Mouse (Mus musculus) MEL-GATA-1-ER (cell line): ENCODE data around the gene Hspb6.

Source experiments
- DNase-seq: peaks from one replicate; pipeline ENCODE4 v3.0.0-alpha.2; 2012; ENCODE audit warnings: low read depth; ENCODE audit errors: extremely low read depth

The Hspb6 gene

DNA sequence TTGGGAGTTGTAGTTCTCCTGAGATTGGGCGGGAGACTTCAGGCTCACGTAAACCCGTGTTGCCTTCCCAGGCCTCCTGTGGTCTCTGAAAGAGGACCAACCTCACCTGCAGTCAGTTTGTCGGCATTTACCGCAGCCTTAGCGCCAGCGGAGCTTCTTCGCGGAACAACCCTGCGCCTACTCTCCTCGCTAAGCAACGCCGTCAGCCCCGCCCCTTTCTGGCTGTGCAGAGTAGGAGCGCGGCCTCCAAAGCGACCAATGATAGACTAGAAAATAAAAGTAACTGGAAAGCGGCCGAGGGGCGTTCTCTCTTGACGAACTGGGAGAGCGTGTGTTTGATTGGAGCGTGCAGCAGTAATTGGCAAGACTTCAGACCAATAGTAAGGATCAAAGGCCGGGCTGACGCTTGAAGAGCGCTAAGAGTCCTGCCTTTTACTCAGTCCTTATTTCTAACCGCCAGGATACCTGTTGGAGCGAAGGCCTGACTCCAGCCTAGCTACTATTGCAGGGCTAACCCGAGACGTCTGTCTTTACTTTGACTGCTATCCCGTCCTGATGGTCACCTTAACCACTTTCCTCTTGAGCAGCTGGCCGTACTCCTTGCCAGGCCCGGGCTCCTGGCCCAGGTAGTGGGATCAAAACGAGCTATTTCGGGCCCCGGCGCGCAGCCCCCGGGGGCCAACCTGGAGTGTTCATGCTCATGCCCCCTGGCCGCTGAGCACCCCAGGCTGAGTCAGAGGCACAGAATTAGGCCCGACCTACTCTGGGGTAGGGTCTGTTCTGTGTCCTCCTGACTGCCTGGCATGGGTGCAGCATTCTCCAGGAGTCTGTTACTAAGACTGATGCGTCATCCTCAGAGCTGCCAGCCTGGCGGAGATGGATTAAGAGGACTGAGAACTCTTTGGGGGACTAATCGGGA, at the start of gene Hspb6, which contains the start of gene Proser3:
TSS of gene Hspb6 (plus strand) at position 77 of the 919 bp plus-strand sequence.
TSS of gene Proser3 (minus strand) at position 198 of the 919 bp plus-strand sequence.
- DNase-seq: peak; percentile 99

DNA sequence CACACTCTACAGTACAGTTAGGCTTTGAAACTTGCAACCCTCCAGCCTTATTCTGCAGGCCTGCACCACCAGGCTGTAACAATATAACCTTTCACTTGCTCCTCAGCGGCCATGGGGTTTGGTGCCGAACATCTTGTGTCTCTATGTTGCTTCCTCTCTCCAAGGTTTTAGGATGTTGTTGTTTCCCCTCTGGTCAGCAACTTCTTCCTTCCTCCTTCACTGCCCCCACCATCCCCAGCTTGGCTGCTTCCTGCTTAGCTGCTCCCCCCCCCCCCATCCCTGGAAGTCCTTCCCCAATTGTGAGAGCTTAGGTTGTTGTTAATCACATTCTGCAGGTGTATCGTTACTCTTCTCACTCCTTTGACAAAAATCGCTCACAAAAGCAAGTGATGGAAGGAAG, 43.9 kb upstream of the Hspb6 start:
- DNase-seq: no peak

DNA sequence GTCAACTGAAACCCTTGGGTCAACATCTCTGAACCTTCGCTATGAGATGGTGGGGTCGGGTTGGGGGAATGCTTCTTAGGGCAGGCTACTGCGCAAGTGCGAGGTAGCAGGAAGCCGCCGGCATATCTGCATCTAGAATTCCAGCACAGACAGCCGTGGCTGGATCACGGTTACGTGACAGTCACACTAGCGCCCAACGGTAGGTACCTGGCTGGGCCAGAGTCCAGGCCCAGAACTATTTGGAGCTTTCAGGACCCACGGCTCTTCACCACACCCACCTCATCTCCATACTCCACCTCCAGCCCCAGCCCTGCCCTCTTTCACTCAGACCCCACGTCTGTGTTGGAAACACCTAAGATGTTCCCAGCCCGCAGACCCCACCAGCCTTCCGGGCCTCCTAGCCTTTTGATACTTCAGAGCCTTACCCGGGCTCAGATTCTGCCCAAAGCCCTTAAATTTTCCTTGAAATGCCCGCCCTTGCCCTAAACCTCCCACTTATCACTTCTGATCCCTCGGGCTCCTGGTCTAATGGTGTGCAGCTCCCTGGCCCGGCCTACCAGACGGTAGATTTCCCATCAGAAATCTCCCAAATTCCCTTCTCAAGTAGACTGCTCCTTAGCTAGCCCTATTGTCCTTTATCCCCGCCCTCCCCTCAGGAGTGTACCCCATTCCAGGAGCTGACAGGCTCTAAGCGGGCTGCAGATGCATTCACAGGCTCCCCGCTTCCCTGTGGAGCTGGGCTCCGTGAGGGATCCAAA, 36.8 kb upstream of the Hspb6 start:
- no peak for DNase-seq

DNA sequence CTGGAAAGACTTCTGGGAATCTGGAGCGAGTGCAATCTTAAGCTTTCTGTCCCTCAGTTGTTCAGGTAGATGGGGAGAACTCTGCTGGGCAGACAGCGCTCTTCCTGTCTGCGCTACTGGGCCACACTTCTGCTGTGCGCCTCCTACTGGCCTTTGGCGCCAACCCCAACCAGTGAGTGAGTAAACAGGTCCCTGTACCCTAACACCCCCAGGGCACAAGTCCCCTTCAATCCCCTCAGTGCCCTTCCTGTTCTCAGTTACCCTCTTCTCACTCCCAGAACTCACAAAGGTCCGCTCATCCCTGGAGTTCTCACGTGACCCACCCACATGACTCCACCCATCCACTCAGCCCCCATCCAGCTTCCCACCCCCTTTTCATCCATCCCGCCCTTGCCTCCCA, 33.7 kb upstream of the Hspb6 start:
- no peak for DNase-seq

DNA sequence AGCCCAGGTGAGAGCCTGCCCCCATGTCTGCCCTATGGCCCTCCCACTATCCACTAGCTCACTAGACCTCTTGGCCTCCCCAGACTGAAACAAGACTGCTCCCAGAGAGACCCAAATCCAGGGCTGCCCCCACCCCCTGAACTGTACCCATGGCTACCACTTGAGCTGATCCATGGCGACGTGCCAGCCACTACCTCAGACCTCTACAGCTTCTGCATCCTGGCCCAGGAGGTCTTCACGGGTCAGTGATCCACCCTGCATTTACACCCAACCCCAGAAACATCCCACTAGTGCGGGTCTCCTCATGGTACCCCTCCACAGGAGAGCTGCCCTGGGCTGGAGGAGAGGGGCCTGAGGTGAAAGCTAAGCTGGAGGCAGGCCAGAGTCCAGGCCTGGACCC, 31.6 kb upstream of the Hspb6 start:
- no peak for DNase-seq

DNA sequence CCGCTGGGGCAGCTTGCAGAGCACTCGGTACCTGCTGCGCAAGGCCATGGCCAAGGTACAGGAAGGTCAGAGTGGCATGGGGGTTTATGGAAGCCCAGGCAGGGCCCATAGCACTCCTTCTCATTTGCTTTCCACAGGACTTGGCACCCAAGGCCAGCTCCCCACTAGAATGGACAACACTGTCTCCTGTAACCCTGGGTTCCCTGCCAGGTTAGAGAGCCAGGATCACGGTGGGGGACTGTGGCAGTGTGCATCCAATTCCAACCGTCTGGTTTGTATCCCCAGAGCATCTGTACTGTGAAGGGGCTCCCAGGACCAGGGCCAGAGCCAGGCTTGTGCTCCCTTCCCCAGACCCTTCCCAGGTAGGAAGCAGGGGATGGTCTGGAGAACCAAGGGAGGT, 31.1 kb upstream of the Hspb6 start:
- DNase-seq: no peak

DNA sequence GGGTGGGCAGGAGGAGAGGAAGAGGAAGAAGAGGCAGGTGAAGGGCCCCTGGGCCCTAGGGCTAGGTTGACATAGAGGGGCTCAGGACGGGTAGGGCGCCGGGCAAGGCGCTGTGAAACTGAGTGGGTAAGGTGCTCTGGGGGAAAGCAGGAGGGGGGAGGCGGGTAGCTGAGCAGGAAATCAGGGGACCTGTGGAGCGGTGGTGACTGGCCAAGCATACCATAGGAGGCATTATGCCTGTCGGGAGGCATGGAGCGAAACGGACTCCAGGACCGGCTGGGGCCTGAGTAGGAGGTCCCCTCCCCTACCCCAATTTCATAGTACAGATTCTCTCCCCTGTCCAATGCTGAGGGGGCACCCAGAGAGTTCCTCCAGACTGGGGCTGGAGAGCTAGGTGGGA, 29.1 kb upstream of the Hspb6 start:
- no peak for DNase-seq

DNA sequence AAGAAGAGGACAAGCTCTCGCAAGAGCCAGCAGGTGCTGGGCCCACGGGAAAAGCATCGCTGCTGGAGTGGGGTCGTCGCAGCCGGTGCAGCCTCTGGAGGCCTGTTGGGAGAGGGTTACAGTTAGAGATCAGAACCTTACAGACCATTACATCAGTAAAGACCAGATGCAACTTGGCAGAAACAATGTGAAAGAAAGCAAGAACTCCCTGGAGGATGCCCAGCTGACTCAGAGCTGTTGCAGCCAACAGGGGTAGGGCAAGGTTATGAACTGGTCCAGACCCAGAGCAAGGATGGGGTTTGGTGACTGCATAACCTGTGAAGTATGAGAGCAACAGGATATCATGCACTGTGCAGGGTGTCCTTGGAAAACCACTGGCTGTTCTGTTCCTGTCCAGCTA, 27.5 kb upstream of the Hspb6 start:
- DNase-seq: no peak

DNA sequence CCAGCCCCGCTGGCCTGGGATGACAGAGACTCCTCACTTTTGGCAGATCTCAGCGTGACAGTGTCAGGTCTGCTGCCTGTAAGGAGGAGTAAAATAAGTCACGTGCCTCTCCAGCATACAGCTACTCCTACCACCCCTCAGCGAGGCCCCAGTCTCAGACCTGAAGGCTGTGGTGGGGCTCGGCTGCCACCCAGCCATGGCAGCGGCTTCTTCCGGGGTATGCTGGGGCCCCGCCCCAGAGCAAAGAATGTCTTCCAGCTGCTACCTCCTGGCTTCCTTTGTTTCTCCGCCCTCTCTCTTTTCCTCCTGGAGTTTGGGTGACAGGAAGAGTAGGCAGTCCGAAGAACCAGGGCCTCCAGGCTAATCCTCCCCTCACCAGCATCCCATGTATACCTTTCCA, 26.0 kb upstream of the Hspb6 start:
- no peak for DNase-seq

DNA sequence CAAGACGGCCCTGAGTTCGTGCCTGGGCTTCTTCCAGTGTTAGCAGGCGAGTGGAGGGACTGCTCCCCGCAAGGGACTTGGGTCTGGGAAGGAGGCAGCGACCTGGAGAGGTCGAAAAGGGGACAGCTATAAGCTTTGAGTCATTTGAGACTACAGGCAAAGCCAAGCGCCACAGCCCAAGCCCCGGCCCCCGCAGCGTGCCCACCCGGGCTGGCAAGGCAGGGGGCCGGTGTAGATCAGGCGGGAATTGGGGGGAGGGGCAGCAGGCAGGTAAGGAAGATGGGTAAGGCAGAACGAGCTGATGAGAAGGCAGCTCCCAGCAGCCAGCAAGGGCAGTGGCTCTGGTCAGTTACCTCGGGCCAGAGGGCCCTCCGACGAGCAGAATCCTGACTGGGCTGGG, 25.6 kb upstream of the Hspb6 start:
- DNase-seq: no peak

DNA sequence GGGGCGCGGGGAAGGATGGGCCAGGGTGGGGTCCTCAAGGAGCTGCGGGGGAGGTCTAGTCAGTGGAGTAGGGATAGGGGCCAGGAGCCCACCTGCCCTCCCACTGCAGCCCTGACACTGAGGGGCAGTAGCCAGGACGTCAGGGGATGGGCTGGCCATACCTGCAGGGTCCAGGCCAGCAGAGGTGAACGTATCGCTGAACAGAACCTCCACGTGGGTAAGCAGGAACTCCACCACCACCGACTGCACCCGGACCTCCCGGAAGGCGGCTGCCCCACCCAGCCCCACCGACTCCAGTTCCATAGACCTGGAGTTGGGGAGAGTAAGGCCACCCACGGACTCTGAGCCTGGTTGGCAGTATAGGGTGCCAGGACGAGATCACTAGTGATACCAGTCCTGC, 25.0 kb upstream of the Hspb6 start:
- no peak for DNase-seq

DNA sequence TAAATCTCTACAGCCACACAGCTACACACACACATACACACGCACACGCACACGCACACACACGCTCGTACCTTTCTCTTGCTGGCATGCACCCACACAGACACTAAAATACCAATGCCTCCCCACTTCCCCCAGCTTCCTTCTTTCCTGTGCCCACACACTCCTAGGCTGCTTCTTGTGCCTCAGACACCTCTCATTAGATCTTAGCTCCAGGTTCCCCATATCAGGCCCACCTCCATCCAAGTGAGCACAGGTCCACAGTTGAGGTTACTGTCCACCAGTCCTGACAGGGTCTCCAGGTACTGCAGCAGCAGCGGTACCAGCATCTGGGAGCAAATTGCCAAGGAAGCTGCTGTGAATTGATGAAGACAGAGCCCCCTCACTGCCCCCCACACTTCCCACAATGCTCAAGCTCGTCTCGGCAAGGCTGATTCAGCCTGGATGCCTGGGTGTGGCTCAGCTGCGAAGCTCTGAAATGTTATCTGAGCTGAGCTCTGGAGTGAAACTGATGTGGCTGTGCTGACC, 20.6 kb upstream of the Hspb6 start:
- no peak for DNase-seq

DNA sequence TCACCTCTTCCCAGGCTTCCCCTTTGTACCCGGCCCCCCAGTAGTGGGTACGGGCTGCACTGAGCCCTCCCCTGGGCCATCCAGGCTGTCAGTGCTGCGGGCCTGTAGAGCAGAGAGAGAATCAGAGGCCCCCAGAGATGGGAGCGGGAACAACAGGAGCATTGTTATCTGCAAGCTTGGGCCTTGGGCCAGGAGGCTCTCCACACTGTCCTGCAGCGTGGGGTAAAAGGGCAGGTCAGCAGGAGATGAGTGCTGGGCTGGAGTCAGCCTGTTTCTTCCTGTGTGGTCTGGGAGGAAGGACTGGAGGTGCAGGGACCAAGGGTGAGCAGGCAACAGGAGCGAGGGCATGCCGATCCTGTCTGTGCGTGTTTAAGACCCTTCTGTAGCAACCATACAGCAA, 19.0 kb upstream of the Hspb6 start:
- DNase-seq: no peak

DNA sequence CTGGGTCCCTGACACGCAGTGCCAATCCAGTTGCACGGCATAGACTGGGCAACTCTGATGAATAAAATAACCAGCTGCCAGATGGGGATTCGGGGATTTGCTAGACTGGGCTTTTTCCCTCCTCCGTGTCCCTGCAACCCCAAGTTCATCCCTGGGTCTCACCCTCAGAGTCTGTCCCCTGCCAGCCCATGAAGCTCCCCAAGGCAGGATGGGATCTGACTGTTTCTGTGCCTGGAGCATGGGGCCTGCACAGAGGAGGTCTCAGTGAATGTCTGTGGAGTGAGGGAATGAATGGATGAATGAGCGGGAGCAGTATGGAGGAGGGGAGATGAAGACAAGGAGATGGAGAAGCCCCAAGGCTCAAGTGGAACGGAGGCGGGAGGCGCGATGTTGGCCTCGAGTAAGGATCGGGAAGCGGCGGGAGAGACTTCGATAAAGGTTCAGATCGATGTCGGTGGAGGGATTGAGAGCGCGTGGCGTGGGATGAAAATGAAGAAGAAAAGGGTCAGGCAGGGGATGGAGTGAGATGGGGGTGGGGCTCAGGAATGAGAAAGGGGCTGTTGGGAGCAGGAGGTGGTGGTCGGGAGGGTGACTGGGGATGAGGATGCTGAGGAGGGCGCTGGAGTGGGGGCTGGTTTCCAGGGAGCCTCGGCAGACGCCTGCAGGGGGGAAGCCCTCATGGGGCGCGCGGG, 17.9 kb upstream of the Hspb6 start:
- no peak for DNase-seq

DNA sequence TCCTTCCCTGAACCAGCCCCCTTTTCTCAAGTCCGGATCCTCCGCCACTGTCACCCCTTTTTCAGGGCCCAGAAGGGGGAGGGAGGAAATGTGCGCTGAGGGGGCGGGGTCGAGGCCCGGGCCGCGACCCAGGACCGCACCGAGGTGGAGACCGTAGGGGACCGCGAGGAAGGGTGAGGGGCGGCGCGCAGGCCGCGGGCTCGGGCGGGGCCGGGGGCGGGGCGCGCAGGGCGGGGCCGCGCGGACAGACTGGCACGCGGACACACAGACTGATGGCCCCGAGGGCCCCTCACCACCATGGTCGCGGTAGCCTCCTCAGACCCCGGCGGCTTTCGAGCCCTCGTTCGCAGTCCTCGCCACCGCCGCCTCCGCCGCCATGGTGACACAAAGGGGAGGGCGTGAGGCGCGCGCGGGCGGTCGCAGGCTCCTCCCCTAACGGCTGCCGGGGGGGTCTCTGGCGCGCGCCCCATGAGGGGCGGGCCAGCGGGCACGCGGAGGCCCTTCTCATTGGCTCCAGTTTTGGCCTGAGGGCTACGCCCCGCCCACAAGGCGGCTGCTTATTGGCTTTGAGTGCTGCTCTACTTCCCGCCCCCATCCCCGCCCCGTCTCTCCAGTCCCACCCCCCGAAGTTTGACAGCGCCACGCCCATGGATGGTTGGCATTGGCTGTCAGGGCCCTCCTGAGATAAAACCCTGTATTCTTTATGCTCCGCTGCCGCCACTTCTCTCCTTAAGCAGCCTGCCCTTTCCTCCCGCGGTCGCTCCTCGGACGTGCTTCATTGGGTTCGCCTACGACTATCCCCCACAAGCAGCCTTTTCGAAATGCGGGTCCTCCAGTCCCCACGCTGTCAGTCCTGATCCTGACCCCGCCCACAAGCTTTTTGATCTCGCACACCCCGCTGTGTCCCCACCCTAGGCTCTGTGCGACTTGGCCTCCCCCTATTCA, 17.1 kb upstream of the Hspb6 start, which contains the start of gene Arhgap33:
TSS of gene Arhgap33 (minus strand) at position 428 of the 945 bp plus-strand sequence.
- DNase-seq: peak; percentile 85

DNA sequence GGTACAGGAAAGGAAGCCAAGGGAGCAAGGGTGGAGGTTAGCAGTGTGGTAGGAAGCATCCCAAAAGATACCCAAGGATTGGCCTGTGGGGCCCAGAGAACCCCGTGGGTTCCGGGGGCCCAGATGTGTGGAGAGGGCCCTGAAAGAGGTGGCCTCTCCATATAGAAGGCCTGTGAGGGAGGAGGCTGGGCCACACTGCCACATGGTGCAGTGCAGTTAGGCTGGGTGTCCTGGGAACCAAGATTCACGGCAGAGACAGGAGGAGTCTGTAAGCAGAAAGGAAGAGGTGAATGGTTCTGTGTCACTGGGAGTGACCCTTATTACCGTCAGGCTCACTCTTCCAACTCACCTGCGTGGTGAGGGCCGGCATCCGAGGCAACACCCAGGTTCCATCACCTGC, 11.4 kb upstream of the Hspb6 start:
- DNase-seq: no peak

DNA sequence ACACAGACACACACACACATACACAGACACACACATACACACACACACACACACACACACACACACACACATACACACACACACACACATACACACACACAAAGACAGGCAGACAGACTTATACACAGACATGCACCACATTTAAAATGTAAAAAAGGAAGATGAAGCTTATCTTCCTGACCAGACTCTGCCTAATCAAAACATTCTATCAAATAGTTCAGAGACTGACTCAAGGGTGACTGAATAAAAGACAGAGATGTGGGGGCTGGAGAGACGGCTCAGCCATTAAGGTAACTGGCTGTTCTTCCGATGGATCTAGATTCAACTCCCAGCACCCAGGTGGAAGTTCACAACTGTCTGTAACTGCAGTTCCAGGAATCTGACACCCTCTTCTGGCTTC, 7.7 kb upstream of the Hspb6 start:
- peak; percentile 79 for DNase-seq

DNA sequence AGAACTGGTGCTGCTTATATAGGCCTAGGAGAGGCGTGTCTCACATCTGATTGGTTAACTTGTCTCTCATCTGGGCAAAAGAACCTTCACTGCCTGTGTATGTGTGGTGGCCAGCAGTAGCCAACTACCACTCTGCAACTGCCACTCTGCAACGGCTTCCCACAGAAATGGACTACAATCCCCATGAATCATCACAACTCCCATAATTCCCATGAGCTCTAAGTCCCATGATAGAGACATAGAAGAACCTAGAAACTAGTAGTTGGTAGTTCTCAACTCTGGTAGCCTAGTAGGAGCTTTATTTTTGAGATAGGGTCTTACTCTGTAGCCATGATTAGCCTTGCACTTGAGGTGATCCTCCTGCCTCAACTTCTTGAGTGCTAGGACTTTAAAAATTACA, 2.1 kb upstream of the Hspb6 start:
- DNase-seq: no peak

DNA sequence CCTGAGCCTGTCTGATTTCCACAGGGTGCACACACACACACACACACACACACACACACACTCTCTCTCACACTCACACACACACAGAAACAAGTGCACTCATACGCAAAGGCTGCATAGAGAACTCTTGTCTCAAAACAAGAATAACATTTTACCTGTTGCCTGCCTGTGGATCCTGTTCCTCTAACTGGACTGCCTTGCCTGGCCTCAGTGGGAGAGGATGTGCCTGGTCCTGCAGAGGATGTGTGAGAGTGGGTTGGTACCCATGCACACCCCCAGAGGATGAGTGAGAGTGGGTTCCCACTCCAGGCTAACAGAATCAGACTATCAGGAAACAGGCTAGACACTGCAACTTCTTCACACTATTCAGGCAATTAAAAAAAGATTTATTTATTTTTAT, 1.4 kb upstream of the Hspb6 start:
- DNase-seq: no peak

DNA sequence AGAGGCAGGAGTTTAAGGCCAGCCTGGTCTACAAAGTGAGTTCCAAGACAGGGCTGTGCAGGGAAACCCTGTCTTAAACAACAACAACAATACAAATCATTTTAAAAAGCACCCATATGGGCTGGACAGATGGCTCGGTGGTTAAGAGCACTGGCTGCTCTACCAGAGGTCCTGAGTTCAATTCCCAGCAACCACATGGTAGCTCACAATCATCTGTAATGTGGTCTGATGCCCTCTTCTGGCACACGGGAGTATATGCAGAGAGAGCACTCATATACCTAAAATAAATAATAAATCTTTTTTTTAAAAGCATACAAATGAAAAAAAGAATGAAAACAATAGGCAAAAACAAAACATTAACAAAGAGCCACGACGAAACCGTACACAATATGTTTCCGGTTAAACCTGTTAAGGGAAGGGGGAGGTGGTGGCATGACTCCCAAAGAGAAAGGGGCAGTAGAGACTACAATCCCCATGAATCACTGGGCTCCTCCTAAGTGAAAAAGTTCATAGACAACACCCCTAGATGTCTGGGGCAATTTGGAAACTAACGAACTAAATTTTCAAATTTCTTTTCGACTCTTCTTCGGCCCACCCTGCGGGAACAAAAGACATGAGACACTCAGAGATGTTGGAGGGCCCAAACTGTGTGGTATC, 405 bp upstream of the Hspb6 start:
- peak; percentile 68 for DNase-seq
